Mouse (Mus musculus) adrenal gland, postnatal 14 days (tissue): ENCODE results near the gene Il10rb. TPM values are rescaled to one million over a fixed set of nuclear protein-coding genes. Genes with fewer than 3 reads are reported as not detected.

Experiments
- DNase-seq: peaks from one replicate; pipeline ENCODE4 v3.0.0; 2021; ENCODE audit warnings: mixed read lengths
- total RNA-seq: library from RNA; stranded (reverse); gene quantifications from 2 replicates; pipeline ENCODE4 v1.2.3, GENCODE M21; 2021

The Il10rb gene
- total RNA-seq, 1 experiment from 2014 or later, result 105 TPM

GRCm38 (mm10) chr16:91382261-91382790, 23.6 kb upstream of the Il10rb start:
- DNase-seq, result no peak

GRCm38 (mm10) chr16:91384221-91384620, 21.7 kb upstream of the Il10rb start:
- DNase-seq, result no peak

- no peak for DNase-seq
Measured at GRCm38 (mm10) chr16:91385621-91386020, 20.3 kb upstream of the Il10rb start.

- DNase-seq, result no peak
Measured at GRCm38 (mm10) chr16:91386419-91387120, 19.4 kb upstream of the Il10rb start.

GRCm38 (mm10) chr16:91387121-91387486, 18.9 kb upstream of the Il10rb start:
- no peak for DNase-seq

- no peak for DNase-seq
Measured at GRCm38 (mm10) chr16:91390100-91390499, 15.9 kb upstream of the Il10rb start.

GRCm38 (mm10) chr16:91391421-91391820, 14.5 kb upstream of the Il10rb start, which contains the start of gene Gm21970:
Gene Gm21970 (plus strand): TSS chr16:91391721.
- no peak for DNase-seq

- DNase-seq, result no peak
Measured at GRCm38 (mm10) chr16:91394826-91395410, 11.0 kb upstream of the Il10rb start.

GRCm38 (mm10) chr16:91395633-91396392, 10.2 kb upstream of the Il10rb start:
- DNase-seq, result no peak

- DNase-seq, result no peak
Measured at GRCm38 (mm10) chr16:91396844-91397537, 9.0 kb upstream of the Il10rb start.

GRCm38 (mm10) chr16:91398030-91398429, 7.9 kb upstream of the Il10rb start:
- DNase-seq, result peak; percentile 64

- DNase-seq, result no peak
Measured at GRCm38 (mm10) chr16:91398944-91399343, 7.0 kb upstream of the Il10rb start.

GRCm38 (mm10) chr16:91401569-91402165, 4.3 kb upstream of the Il10rb start:
- no peak for DNase-seq

GRCm38 (mm10) chr16:91403784-91404183, 2.2 kb upstream of the Il10rb start:
- DNase-seq, result no peak

- no peak for DNase-seq
Measured at GRCm38 (mm10) chr16:91404187-91404586, 1.8 kb upstream of the Il10rb start.

- no peak for DNase-seq
Measured at GRCm38 (mm10) chr16:91404828-91405577, 961 bp upstream of the Il10rb start.

GRCm38 (mm10) chr16:91406585-91407220, 739 bp downstream of the Il10rb start:
- peak; percentile 72 for DNase-seq

- DNase-seq, result peak; percentile 58
Measured at GRCm38 (mm10) chr16:91413102-91413844, 7.3 kb downstream of the Il10rb start.

- DNase-seq, result peak; percentile 65
Measured at GRCm38 (mm10) chr16:91415391-91416189, 9.6 kb downstream of the Il10rb start.
